Mouse (Mus musculus) erythroblast, embryonic 14.5 days (primary cell): Measurements from ENCODE around the gene Ptdss2.

Experiments
- GATA1 ChIP-seq: IDR thresholded peaks from 2 replicates; pipeline ENCODE4 v1.6.1; 2012; ENCODE audit warnings: low read length, inconsistent platforms, mixed read lengths
- TAL1 ChIP-seq: IDR thresholded peaks from 3 replicates; pipeline ENCODE4 v1.6.1; 2012; ENCODE audit warnings: low read length, inconsistent platforms, mixed read lengths

DNA sequence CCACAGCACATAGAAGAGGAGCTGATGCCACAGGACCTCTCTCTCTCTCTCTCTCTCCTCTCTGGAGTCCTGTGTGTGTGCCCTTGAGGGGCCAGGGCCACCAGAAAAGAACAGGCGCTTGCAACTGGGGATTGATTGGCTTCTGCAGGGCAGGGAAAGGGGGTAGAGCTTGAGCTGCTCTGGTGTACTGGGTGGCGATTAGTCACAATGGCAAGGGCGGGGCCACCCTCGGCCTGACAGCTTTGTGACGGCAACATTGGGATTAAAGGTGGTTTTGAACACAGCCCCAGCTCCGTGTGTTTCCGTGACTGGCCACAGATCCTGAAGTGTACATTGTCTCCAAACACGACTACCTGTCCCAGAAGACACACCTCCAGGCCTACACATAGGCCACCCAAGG, 32.0 kb upstream of the Ptdss2 start:
- TF ChIP-seq GATA1: no peak
- no peak for TF ChIP-seq TAL1
